Mouse (Mus musculus) C2C12 (cell line): ENCODE data around the gene Arhgap21. TPM values are rescaled to one million over a fixed set of nuclear protein-coding genes. Genes with fewer than 3 reads are reported as not detected.

Source experiments
- H3K27me3 ChIP-seq: one replicate; pipeline ENCODE4 v1.6.1; 2011; ENCODE audit not compliant: control insufficient read depth, insufficient read depth, insufficient read length
- H3K36me3 ChIP-seq: one replicate; pipeline ENCODE4 v1.6.1; 2011; ENCODE audit not compliant: control insufficient read depth, insufficient read depth
- H3K4me3 ChIP-seq: one replicate; pipeline ENCODE4 v1.5.1; 2011; ENCODE audit warnings: mild to moderate bottlenecking, control low read depth; ENCODE audit not compliant: poor library complexity, insufficient read depth, severe bottlenecking
- H3K79me2 ChIP-seq: one replicate; pipeline ENCODE4 v1.6.1; 2011; ENCODE audit not compliant: control insufficient read depth, insufficient read depth
- H3K79me3 ChIP-seq: one replicate; pipeline ENCODE4 v1.6.1; 2011; ENCODE audit warnings: low read depth, control low read depth
- H3ac ChIP-seq: one replicate; pipeline ENCODE3; 2011; ENCODE audit warnings: low read depth; ENCODE audit not compliant: control insufficient read depth, insufficient read length
- CEBPB ChIP-seq: IDR thresholded peaks from one replicate; pipeline ENCODE4 v1.6.1; 2011; ENCODE audit warnings: low read depth, mild to moderate bottlenecking, control low read depth, moderate library complexity
- CTCF ChIP-seq: IDR thresholded peaks from one replicate; pipeline ENCODE4 v1.5.1; 2011; ENCODE audit not compliant: control insufficient read depth, insufficient read depth, insufficient read length
- FOSL1 ChIP-seq: IDR thresholded peaks from one replicate; pipeline ENCODE4 v1.8.0; 2011; ENCODE audit warnings: mild to moderate bottlenecking, low read length; ENCODE audit not compliant: poor library complexity, insufficient read depth, severe bottlenecking
- MAX ChIP-seq: IDR thresholded peaks from one replicate; pipeline ENCODE4 v1.6.1; 2011; ENCODE audit warnings: mild to moderate bottlenecking, control low read depth
- MYOD1 ChIP-seq: IDR thresholded peaks from one replicate; pipeline ENCODE4 v1.6.1; 2011; ENCODE audit warnings: low read depth; ENCODE audit not compliant: control insufficient read depth, insufficient read length
- MYOG ChIP-seq: IDR thresholded peaks from one replicate; pipeline ENCODE4 v1.6.1; 2011; ENCODE audit not compliant: control insufficient read depth, insufficient read length; ENCODE audit errors: extremely low read depth
- USF1 ChIP-seq: IDR thresholded peaks from one replicate; pipeline ENCODE4 v1.6.1; 2011; ENCODE audit warnings: low read depth, mild to moderate bottlenecking, control low read depth, moderate library complexity
- polyA plus RNA-seq: library from polyadenylated mRNA; unstranded; fragments of >200 nt; fragmentation: generic; extraction: Trizol; gene quantifications from one replicate; pipeline ENCODE4 v1.2.1, GENCODE M21; 2012; ENCODE audit warnings: missing spikeins

Gene Arhgap21
- polyA plus RNA-seq, 1 experiment, result 15.9 TPM

DNA sequence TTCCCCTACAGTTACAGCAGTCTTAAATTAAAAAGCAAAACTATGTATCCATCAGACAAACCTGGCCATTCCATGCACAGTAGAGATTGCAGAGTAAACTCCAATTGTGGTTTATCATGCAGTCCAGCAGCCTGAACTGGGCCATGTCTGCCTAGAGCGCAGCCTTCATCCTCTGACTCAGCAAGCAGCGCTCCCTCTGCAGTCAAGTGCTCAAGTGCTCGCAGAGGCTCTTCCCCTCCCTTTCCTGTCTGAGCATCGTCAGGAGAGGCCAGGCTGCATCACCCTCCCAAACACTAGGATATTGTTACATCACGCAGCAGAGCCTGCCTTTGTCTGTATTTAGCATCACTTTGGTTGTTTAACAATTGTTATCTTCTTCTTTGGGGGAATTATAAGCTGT lies 25.5 kb downstream of the Arhgap21 start:
- H3ac ChIP-seq, result no peak overlapping the region
- H3K36me3 ChIP-seq, result no peaks in the 10 kb centered on the region
- TF ChIP-seq MYOG (no peak), CTCF (no peak), CEBPB (peak; percentile 26), MAX (peak; percentile 76), FOSL1 (no peak), USF1 (no peak), MYOD1 (peak; percentile 24)
- no peak overlapping the region for H3K4me3 ChIP-seq
- H3K27me3 ChIP-seq, result no peaks in the 10 kb centered on the region
- H3K79me3 ChIP-seq, result peaks cover 79% of the 10 kb centered on the region
- peaks cover 98% of the 10 kb centered on the region for H3K79me2 ChIP-seq

DNA sequence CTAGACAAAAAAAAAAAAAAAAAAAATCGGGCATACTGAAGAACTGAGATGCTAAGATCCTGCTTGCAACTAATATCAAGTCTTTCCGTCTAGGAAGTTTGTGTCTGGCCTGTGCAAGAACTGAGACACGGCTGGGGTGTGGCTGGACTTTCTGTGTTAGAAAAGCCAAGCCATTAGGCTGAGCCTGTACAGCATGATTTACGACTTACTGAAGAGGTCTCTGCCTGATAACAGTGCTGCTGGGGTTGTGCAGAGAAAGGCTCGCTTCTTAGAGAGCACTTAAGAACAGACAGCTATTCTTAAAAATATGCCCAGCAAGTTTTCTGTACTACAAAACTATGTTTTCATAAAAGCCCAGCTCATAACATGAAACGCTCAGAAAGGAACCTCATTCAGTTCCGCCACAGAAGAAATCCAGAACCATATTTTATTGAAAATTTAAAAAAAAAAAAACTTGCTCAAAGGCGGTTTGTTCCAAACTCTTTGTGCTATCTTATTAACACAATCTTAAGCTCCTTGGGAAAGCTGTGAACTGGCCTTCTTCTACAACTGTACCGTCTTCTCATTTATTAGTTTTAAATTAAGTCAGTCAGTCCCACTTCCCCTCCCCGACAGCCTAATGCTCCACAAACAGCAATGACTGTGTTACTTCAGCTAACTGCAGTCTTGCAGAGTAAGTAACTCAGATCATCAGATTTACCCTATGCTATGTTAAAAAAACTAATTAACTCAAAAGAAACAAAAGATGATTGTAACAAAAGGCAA lies 26.1 kb downstream of the Arhgap21 start:
- no peak overlapping the region for H3K4me3 ChIP-seq
- no peak overlapping the region for H3ac ChIP-seq
- H3K79me2 ChIP-seq, result peaks cover 98% of the 10 kb centered on the region
- TF ChIP-seq USF1, result no peak
- no peak for TF ChIP-seq MYOD1
- no peak for TF ChIP-seq MAX
- no peak for TF ChIP-seq CEBPB
- TF ChIP-seq FOSL1, result no peak
- no peak for TF ChIP-seq CTCF
- no peak for TF ChIP-seq MYOG
- no peaks in the 10 kb centered on the region for H3K36me3 ChIP-seq
- peaks cover 80% of the 10 kb centered on the region for H3K79me3 ChIP-seq
- no peaks in the 10 kb centered on the region for H3K27me3 ChIP-seq

DNA sequence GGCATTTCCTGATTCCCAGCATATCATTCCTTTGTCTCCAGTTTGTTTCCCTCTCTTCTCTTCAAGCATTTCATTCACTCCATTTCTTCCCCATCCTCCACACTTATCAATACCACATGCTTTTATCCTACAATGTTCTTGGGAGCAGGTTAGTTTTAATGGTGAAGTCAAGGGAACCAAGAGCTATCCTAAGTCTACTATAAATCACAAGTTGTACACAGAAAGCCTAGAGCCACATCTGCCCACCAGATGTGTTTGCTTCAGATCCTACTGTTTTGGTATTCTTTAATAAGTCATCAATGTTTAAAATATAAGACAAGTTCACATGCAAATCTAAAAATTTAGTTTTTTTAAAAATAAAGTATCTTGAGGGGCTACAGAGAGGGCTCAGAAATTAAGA lies 27.6 kb downstream of the Arhgap21 start:
- TF ChIP-seq MAX (no peak), CTCF (no peak)
- Histone ChIP-seq H3K79me2 (peaks cover 98% of the 10 kb centered on the region), H3ac (no peak overlapping the region), H3K79me3 (peaks cover 76% of the 10 kb centered on the region), H3K36me3 (no peaks in the 10 kb centered on the region), H3K27me3 (no peaks in the 10 kb centered on the region), H3K4me3 (no peak overlapping the region)

DNA sequence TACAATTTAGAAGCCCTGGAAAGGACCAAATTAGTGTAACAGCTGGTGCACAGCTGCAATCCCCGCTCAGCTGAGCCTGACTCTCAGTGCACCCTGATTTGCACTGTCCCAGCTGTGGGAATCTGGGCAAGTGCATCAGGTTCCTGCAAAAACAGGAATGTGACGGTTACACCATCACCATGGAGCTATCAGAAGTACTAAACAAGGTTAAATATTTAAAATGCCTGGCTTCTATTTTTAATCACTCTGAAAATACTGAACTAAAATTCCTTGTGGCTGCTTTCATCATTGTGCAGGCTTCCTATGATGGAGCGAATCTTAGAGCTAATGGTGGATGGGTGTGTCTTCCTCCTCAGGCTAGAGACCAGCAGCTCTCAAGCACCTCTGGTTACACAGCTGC lies 29.3 kb downstream of the Arhgap21 start:
- Histone ChIP-seq H3K4me3 (no peak overlapping the region), H3ac (no peak overlapping the region), H3K79me3 (peaks cover 79% of the 10 kb centered on the region), H3K36me3 (no peaks in the 10 kb centered on the region), H3K27me3 (no peaks in the 10 kb centered on the region), H3K79me2 (peaks cover 100% of the 10 kb centered on the region)
- TF ChIP-seq MYOG, result no peak
- no peak for TF ChIP-seq CTCF
- TF ChIP-seq MYOD1, result no peak
- TF ChIP-seq MAX, result no peak
- no peak for TF ChIP-seq USF1
- TF ChIP-seq FOSL1, result no peak
- TF ChIP-seq CEBPB, result no peak

DNA sequence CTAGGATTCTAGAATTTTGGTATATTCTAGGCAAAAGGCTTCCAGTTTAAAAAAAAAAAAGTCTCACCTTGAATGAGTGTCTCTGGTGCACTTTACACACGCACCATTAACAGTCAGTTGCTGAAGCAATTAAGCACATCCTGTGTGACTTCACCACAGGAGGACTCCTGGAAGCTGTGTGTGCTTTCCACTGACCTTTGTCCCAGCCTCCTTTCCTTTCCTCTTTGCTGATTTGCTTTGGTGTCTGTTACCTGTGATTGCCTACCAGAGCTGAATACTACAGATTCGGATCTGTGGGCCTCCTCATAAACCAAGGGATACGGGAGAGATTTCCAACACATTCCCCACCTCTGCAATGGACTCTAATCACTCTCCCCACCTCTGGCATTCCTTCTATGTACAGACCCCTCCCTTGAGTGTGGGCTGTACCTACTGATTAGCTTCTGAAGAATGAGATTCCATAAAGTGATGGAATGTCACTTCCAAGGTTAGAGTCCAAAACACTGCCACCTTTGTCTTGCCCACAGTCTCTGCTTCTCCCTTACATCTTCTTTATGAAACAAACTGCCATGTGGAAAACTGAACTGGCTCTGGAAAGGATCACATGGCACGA lies 32.0 kb downstream of the Arhgap21 start:
- Histone ChIP-seq H3K79me3 (peaks cover 84% of the 10 kb centered on the region), H3ac (no peak overlapping the region), H3K36me3 (no peaks in the 10 kb centered on the region), H3K27me3 (no peaks in the 10 kb centered on the region), H3K4me3 (no peak overlapping the region), H3K79me2 (peaks cover 100% of the 10 kb centered on the region)
- TF ChIP-seq CEBPB (no peak), MYOD1 (no peak), CTCF (no peak), USF1 (no peak), MAX (no peak)

DNA sequence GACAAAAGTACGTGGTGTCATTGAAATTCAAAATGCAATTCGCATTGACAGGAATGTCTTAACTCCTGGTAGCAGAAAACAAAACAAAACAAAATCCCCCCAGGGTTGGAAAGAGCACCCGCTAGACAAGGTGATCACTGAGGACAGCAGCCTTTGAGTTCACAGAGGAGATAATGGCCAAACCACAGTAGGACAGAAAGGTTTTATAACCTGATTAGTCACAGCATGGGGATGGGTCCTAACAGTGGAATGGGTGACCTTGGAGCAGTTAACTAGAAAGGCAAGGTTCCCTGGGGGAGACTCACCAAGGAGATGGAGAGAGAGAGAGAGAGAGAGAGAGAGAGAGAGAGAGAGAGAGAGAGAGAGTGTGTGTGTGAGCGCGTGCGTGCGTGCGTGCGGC lies 34.3 kb downstream of the Arhgap21 start:
- Histone ChIP-seq H3K36me3 (no peaks in the 10 kb centered on the region), H3K79me2 (peaks cover 96% of the 10 kb centered on the region), H3K79me3 (peaks cover 76% of the 10 kb centered on the region), H3K4me3 (no peak overlapping the region), H3ac (no peak overlapping the region), H3K27me3 (no peaks in the 10 kb centered on the region)
- TF ChIP-seq MYOD1, result no peak
- no peak for TF ChIP-seq MYOG
- TF ChIP-seq MAX, result no peak
- TF ChIP-seq CEBPB, result no peak
- TF ChIP-seq CTCF, result no peak
- no peak for TF ChIP-seq USF1
